Mouse (Mus musculus) left cerebral cortex, adult 11 months (tissue): ENCODE results near the gene Llgl2.

Experiments used
- DNase-seq: peaks from one replicate; pipeline ENCODE4 v3.0.0; 2022; ENCODE audit warnings: low spot score

Llgl2 gene

GRCm38 (mm10) chr11:115809311-115809781 lies 14.5 kb upstream of the Llgl2 start:
- DNase-seq, result no peak

- DNase-seq, result no peak
Observed at GRCm38 (mm10) chr11:115810377-115810776, 13.5 kb upstream of the Llgl2 start.

GRCm38 (mm10) chr11:115811381-115812093 lies 12.3 kb upstream of the Llgl2 start:
- no peak for DNase-seq

GRCm38 (mm10) chr11:115812095-115812494 lies 11.8 kb upstream of the Llgl2 start:
- DNase-seq, result no peak

- no peak for DNase-seq
Observed at GRCm38 (mm10) chr11:115812533-115813420, 11.1 kb upstream of the Llgl2 start.

GRCm38 (mm10) chr11:115813507-115814296 lies 10.1 kb upstream of the Llgl2 start, which contains the start of gene Caskin2:
Caskin2 (minus strand) TSS chr11:115813639.
- DNase-seq, result peak; percentile 85

- peak; percentile 48 for DNase-seq
Observed at GRCm38 (mm10) chr11:115814605-115815450, 9.0 kb upstream of the Llgl2 start, which contains the start of gene Tsen54. Tsen54 (plus strand) TSS chr11:115814724.

- DNase-seq, result no peak
Observed at GRCm38 (mm10) chr11:115817331-115817730, 6.5 kb upstream of the Llgl2 start.

- DNase-seq, result no peak
Observed at GRCm38 (mm10) chr11:115819915-115820623, 3.8 kb upstream of the Llgl2 start.

GRCm38 (mm10) chr11:115821001-115821400 lies 2.8 kb upstream of the Llgl2 start:
- no peak for DNase-seq

GRCm38 (mm10) chr11:115824813-115825212 lies 964 bp downstream of the Llgl2 start:
- no peak for DNase-seq

- DNase-seq, result no peak
Observed at GRCm38 (mm10) chr11:115826487-115826886, 2.6 kb downstream of the Llgl2 start.

GRCm38 (mm10) chr11:115827624-115828023 lies 3.8 kb downstream of the Llgl2 start:
- DNase-seq, result no peak

- DNase-seq, result no peak
Observed at GRCm38 (mm10) chr11:115829036-115829435, 5.2 kb downstream of the Llgl2 start.

- DNase-seq, result no peak
Observed at GRCm38 (mm10) chr11:115830550-115831325, 6.9 kb downstream of the Llgl2 start.

- no peak for DNase-seq
Observed at GRCm38 (mm10) chr11:115831518-115831917, 7.7 kb downstream of the Llgl2 start.

GRCm38 (mm10) chr11:115832064-115832463 lies 8.2 kb downstream of the Llgl2 start:
- no peak for DNase-seq

GRCm38 (mm10) chr11:115832523-115832922 lies 8.7 kb downstream of the Llgl2 start:
- no peak for DNase-seq

- no peak for DNase-seq
Observed at GRCm38 (mm10) chr11:115833021-115833513, 9.2 kb downstream of the Llgl2 start.
